Mouse (Mus musculus): ENCODE data around the gene Ugcg.
A peak's percentile ranks its signal among the peaks of the same experiment; 100 is the strongest.

Gene Ugcg

DNA sequence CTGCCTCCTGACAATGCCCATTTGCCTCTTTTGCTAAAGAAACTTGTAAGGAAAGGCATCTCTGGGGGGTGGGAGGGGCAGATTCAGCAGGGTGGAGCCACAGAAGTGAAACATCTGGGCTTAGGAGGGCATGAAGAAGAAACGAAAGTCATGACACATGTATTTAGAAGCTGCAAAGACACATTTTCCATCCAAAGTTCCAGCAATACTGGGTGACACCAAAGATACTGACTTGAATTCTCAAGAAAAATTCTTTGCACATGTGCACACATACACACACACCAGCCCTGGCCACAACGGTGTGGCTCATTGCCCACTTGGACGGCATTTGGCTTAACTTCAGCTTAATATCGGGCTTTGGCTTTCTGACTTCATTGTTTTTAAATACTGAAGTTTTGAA is 35.8 kb downstream of the Ugcg start:
- DNase-seq (ENCODE audit: low spot score) = no peak

DNA sequence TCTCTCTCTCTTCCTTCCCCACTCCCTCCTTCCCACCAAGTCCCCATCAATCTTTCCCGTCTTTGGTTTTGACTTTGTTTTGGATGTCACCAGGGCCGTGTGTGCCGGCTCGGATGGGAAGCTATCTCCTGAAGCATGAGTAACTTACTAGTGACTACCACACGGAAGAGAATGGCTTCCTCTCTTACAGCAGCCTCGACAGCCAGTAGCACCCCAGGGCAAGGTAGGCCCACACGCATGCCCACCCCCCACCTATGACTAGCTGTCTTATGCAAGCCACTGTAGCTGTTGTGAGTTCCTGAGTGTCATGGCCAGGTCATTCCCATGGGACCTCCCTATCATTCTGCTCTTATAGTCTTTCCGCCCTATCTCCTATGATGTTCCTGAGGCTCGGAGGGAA is 38.0 kb downstream of the Ugcg start:
- no peak for DNase-seq (ENCODE audit: low spot score)

DNA sequence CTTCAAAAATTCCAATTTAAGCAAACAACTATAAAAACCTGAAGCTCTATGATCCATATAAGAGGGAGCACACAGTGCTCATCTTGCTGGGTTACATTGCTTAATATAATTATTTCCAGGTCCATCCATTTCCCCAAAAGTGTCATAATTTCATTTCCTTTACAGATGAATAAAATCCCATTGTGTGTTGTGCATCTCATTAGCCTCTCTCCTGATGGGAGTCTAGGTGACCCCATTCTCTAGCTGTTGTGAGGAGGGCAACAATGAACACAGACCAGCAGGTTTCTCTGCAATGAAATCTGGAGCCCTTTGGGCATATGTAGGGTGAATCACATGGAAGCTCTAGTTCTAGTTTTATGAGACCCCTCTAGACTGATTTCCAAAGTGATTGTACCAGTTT is 39.9 kb downstream of the Ugcg start:
- no peak for DNase-seq (ENCODE audit: low spot score)

DNA sequence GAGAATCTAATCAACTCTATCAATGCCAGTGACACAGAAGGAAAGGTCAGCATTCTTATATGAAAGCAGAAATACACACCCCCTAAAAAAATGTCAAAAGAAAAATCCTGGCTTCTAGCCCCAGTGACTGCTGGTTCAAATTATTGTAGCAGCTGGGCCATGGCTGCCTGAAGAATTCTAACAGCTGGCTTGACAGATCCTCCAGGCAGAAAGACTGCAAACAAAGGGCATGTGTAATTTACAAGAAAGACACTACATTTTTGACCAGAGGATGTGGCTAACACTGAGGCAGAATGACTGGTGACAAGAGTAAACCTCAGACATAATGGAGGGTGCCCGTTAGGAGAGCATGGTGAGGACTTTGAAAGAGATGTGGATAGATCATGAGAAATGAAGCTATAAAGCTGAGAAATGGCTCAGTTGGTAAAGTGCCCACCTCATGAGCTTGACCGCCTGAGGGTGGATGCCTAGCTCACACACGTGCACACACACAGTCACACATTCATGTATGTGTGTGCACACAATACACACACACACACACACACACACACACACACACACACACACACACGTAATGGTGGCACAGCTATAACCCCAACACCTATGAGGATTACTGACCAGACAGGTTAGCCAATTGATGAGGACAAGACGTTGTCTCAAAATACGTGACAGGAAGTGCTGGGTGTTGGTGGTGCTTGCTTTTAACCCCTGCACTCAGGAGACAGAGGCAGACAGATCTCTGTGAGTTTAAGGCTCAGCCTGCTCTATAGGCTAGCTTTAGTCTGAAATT is 42.4 kb downstream of the Ugcg start:
- DNase-seq (ENCODE audit: low spot score) = peak; percentile 17

DNA sequence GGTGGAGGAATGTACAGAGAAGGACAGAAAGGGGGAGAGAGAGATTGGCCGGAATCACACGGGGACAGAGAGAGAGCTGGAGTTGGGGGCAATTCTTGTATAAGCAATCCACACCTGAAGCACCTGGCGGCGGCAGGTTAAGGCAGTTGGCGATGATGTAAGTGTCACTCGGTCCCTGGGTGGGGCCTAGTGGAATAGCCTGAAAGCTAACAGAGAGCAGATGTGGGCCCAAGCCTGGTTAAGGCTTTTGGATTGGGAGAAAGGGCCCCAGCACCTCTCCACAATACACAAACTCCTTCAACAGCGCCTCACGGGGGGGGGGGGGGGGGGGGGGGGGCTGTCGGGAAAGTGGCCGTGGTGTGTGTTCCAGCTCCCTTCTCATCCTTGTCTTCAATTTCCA is 45.0 kb downstream of the Ugcg start:
- DNase-seq (ENCODE audit: low spot score) = no peak

DNA sequence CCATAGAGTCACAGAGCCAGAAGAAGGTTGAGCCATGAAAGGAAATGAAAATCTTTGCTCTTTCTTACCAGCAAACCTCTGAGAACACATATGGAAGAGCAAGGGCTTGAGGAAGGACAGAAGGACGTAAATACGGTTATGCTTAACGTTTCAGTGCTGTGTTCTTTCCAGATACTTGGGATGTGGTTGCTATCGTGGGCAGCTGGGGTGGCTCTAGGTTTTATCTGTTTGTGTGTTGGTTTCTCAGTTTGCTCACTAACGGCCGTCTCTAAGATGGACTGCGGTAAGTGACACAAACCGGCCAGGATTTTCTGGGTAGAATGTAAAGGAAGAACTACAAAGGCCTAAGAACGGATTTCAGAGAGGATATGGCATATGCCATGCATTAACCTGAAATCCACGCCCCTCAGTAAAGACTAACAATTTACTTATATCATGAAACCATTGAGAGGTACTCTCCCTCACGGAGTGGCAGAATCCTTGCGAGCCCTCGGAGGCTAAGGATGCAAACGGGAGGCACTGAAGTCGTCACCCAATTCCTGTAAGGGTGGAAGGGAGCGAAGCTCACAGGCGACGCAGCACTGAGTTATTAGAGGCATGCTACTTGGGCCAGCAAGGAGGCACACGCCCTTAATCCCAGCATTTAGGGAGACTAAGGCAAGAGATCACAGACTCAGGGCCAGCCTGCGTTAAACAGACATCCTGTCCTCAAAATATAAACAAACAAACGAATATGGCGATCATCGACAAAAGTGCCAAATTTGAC is 45.6 kb downstream of the Ugcg start:
- no peak for DNase-seq (ENCODE audit: low spot score)

DNA sequence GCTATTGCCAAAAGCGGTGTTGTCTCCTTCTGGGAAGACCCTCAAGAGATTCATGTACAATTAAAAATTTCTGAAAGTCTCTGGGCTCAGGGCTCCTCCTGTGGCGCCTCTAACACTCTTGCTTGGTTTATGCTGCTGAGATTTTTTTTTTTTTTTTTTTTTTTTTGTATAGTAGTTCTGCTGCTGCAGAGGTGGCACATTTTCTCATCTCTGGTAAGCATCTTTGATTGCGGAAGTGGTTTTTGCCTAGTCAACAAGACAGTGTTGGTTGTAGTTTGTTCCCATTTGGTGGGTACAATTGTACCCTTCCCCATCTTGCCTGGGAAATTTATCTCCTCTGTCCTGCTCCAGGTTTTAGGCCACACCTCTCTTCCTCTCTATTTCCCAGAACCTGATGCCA is 47.3 kb downstream of the Ugcg start:
- DNase-seq (ENCODE audit: low spot score) = no peak

DNA sequence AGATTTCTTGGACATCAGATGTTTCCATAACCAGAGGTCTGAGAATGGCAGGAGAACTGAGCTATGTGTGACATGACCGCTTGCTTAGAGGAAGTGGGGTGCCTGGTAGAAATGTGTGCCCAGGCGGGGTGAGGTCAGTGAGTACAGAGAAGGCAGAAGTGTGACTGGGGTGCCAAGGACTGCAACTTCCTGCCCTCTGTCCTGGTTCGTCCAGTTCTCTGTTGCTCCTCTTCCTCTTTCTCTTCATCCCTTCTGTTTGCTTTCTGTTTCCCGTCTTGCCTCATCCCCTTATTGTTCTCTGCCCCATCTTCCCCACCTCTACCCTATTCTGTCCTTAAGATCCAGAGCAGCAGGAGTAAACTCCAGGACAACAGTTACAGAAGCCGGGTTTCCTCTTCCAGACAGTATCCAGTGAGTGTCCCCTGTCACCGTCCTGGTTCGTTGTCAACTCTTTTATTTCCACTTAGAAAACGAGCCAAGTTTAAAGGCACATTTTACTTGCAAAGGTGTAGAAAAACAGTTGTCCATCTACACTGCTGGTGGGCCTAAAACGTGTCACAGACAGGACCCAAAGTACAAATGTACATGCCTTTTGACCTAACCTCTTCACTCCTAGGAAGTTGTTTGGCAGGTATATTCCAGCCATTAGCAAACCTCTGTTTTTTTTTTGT is 49.7 kb downstream of the Ugcg start:
- no peak for DNase-seq (ENCODE audit: low spot score)

DNA sequence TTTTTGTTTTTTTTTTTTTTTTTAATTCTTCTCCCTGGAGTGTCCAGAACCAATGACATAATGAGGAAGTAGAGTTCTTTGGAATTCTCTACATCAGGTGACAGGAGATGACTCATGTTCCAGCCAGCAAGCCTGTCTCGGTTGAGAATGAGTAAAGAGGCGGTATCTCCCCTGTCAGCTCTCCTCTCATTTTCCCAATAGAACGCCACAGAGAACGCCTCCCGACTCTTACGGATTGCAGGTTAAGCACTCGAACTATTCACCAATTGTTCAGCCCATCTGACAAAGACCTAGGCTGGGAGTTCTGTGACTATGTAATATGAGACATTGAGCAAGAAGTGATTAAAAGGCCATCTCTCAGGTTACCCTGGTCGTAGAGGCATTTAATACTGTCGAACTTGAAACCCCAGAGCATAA is 50.3 kb downstream of the Ugcg start:
- DNase-seq (ENCODE audit: low spot score) = peak; percentile 32

DNA sequence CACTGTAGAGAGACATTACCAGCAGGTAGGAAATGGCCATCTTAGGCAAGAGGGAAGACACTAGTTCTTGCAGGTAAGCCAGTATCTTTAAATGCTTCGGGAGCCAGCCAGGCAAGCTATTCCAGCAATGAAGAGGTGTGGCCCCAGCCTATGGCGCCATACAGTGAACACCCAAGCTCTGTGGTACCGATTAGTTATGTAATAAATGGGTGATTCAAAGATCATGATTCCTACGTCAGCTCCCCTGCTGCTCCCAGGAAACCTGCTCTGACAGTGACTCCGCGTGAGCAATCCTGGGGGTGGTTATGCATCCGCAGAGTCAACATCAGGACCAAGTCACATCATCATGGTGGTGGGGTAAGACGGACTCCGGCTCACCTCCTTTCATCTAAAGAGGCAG is 51.1 kb downstream of the Ugcg start:
- DNase-seq (ENCODE audit: low spot score) = no peak

DNA sequence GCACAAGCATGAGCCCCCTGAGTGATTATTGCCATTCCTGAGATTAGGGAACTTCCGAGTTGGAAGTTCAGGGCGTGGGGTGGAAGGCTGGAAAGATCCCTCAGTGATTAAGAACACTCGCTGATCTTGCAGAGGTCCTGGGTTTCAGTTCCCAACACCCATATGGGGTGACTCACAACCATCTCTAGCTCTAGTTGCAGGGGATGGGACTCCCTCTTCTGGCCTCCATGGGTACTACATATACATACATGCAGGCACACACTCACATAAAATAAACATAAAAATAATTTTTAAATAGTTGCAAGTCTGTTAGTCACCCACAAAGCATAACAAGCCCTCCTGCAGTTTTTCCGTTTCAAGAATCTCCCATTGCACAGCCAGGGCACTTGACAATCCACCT is 52.0 kb downstream of the Ugcg start:
- DNase-seq (ENCODE audit: low spot score) = no peak

DNA sequence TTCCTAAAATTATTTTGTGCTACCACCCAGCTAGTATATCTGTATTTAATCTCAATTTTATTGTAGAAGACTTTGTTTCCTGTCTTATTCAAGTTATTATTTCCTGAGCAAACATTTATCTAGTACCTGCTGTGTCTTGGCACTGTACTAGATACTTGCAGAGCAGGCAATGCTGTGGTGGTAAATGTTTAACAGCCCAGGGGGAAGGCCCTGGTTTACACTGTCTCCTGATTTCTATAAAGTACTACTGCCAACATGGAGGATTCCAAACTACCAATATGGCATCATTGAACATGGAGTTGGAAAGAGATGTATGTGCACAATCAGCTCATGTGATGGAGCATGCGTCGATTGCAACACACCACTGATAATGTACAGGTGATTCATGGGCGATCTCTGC is 53.2 kb downstream of the Ugcg start:
- no peak for DNase-seq (ENCODE audit: low spot score)

DNA sequence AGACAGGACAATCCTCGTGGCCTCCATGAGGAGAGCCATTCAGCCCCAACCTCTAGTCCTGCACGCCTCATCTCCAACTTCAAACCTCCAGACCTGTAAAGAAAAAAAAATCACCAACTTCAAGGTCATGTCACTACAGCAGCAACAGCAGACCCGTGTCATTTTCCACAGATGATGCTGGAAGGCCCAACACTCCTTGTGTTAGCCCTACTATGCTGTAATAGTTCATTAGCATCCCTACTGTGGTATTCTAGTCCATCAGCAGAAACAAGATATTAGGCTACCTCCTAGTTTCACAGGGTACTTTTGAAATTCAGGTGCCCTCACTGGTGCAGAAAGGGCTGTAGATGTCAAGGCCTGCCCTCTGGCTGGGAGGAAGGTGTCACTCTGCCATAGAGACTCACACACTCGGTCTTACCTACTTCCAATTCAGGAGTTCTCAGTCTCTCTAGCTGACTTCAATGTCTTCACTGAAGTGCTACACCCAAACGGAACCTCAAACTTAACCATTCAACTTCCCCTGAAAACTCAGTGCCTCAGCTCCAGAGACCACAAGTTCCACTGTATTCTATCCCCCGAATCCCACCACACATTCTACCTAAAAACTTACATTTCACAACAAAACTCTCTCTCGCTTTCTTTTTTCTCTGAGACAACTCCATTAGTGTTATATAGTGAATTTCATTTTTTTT is 54.9 kb downstream of the Ugcg start:
- DNase-seq (ENCODE audit: low spot score) = no peak

DNA sequence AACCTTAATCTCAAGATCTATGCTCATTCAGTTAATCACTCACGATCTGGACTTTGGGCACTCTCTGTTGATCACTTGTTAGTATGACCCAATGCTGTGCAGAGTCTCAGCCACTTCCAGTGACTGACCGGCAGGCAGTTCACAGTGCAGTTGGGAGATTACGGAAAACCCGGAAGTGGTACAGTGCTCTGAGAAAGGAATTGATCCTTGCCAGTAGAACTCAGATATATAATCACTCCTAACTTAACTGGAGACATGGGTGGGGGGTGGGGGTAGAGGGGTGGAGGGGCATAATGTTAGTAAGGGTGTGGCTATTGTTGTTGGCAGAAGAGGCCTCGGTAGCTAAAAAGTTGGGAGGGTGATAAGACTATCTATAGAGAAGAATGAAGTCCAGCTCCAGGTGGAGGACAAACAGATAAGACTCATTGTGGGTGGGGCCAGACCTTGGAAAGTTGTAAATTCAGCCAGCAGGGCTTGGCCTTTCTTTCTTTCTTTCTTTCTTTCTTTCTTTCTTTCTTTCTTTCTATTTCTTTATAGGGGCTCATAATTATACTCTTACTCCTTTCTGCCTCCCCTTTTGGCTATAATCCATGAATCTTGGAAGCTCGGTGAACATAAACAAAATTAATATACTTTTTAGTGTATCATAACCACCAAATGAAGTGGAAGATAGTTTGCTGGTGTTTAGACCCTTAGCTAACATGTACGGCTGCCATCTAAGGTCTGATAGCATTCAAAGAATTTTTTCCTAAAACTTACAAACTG is 55.9 kb downstream of the Ugcg start:
- DNase-seq (ENCODE audit: low spot score) = no peak

DNA sequence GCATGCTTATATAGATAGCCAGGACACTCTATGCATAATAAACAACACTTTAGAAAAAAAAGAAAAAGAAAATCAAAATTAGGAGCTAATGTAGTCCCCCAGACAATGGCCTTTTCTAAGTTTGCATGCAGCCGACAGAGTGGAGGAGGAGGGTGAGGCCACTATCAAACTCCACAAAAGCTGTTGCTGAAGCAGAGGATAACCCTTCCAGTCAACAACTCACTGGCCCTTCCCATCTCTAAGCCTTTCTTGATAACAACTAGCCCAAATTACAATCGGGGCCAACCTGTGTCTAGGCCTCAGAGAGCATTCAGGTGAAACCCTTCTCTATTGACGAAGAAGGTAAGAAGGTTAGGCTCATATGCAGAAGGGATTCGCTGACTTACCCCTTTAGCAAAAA is 56.7 kb downstream of the Ugcg start:
- no peak for DNase-seq (ENCODE audit: low spot score)

DNA sequence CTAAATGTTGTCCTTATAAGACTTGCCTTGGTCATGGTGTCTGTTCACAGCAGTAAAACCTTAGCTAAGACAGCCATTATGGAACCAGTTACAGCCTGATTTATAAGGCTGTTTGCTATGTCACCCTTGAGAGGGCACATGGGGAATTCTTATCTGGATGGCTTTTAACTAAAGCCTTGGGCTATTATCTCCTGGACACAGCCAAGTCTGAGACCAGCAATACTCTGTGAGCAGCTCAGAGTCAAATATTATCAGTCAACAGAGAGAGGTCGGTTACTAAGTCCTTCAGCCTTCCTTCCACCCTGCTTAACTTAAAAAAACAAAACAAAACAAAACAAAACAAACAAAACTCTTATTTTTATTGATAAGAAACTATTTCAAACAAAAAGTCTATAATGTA is 58.5 kb downstream of the Ugcg start:
- no peak for DNase-seq (ENCODE audit: low spot score)

DNA sequence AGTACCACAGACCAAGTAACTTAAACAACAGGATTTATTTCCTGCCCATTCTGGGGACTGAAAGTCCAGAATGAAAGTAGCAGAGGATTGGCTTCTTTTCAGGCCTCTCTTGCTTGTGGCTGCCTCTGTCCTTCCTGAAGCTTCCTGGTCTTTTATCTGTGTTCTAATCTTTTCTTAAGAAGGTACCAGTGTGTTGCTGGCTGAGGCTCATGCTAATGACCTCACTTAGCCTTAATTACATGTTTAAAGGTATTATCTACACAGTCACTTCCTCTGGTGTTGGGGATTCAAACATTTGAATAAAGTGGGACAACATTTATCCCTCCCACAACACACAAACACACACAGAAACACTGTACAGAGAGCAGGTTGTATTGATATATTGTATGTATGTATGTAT is 59.0 kb downstream of the Ugcg start:
- no peak for DNase-seq (ENCODE audit: low spot score)

DNA sequence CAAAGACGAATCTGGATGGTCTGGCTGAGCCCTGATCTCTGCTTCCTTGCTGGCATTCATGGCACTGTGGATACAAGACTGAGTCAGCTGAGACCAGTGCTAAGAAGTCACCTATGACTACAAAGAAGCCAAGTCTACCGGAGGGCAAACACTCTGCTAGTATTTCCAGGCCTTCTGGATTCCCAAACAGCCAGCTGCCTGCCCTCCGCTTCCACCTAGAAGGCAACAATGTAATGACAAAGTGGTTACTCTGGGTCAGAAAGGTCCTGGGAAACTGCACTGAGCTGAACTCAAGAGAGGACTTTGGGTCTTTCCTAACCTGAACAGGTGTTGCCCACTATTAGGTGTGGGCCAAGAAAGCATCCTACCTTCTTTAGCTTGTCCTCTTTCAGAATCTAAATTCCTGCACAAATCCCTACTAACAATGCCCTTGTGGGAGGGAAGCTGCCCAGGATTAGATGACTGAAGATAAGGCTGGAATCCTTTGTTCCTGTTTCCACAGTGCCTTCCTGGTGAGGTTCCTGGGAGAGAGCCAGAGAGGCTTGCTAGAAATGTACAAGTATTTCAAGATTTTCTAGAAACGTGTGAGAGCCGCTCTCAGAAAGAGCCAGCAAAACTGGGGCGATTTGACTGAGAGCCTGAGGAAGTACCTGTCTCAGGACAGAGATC is 63.5 kb downstream of the Ugcg start:
- no peak for DNase-seq (ENCODE audit: low spot score)

DNA sequence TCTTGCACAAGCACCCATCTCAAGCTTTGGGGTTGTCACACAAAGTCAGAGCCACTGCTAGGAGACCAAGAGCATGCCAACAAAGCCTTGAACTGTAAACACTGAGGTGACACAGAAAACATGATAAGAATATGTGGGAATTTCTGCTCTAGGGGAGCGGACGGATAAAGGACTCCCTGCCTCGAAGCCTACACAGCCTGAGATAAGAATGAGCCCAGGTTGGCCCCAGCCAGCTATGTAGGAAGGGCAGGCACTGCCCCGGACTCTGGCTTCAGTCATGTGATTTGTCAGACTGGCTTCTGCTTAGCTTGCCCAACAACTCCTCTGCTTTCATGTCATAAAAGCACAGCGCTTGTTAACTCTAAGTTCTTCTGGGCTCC is 64.0 kb downstream of the Ugcg start:
- no peak for DNase-seq (ENCODE audit: low spot score)

DNA sequence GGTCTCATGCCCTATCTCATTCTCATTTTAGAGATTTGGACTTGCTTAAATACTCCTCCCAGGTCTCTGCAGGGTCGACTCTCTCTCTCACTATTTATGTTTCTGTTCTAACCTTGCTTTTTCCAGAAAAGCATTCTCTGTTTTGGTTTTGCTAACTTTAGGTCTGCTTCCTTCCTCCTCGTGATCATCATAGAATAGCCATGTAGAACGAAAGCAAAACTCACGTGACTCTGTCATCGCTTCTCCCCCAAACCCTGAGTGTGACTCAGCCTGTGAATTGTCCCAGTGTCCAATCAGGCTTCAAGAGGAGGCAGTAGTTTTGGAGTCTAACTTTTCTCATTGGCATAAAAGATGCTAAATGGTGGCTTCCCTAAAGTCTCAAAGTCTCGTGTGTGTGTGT is 65.3 kb downstream of the Ugcg start:
- DNase-seq (ENCODE audit: low spot score) = no peak

DNA sequence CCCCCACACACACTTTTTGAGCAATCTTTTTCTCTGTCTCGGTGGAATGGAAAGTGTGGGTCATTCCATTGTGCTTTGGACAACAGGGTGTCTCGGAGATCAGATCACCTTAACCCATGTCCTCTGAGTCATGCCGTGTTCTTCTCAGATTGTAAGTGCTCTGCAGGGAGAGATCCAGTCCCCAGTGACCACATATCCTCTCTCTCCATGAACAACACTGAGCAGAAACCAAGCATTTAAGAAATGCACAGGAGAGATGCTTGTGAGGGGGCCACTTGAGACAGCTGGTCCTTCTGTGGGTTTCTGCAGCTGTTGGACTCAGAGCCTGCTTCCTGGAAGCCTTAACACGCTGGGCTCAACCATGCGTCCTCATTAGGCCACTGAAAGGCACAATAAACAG is 66.9 kb downstream of the Ugcg start:
- no peak for DNase-seq (ENCODE audit: low spot score)

Measured in embryo, embryonic 10.5 days (tissue).